15 mouse cellular contexts compared by ENCODE assay signal in the genomic region with DNA sequence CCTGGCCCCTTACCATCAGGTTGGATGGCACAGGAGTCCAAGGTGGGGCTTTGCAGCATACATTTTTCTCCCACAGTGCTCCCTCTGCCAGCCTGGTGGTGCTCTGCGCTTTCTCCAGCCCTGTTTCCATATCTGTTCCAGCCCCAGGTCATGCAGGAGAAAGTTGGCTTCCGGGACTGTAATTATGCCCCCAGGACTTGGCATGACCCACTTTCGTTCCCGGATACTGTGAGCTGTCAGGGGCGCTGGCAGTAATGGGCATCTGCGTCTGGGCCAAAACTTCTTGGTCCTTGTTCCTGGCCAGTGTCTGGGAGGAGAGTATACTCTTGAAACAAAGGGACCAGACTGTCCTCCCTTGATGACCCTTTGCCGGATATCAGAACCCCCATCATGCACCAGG.
DNase-seq lines count a peak whose midpoint lies in the region.
"Had no signal": no experiment of that assay in that cellular context is flagged by ENCODE, and none has a peak within 500 bp of the region (broad histone marks: within the 10 kb centered on the region; RNA-seq: fewer than 3 reads in every experiment).

No protein-coding gene starts in this region.

- peak; percentile 56 for DNase-seq in left cerebral cortex, postnatal 4 days
- no peak for DNase-seq in left cerebral cortex, postnatal 36 days (ENCODE audit: low spot score in 2 of 2)
- peak; percentile 79 to 83 for DNase-seq in cerebellum, adult 18-20 months
- peak; percentile 80 to 89 for DNase-seq in cerebellum, postnatal 10 days
- no peak for DNase-seq in right cerebral cortex, postnatal 10 days (ENCODE audit: low spot score in 2 of 2)
- no peak for DNase-seq in heart, adult 9 months (ENCODE audit: low spot score in 2 of 2)
- DNase-seq in left cerebral cortex, adult 8-10 months (ENCODE audit: low spot score in 2 of 2): no peak
- DNase-seq: adrenal gland, postnatal 14 days; gastrocnemius, postnatal 10 days; kidney, adult 9 months; kidney, postnatal 10 days; layer of hippocampus, adult 9-11 months; lung, postnatal 36 days; right cerebral cortex, postnatal 14 days; thymus, postnatal 14 days had no signal

- intact Hi-C loops in left cerebral cortex, postnatal 4 days (cut with DNase I): no loop called here
- intact Hi-C loops in left cerebral cortex, postnatal 36 days (cut with DNase I): no loop called here

Comparison
In these comparisons a context has a peak if more than half of its experiments do, and no peak if none do; other contexts are left out.
1. DNase-seq: peak in left cerebral cortex, postnatal 4 days (single experiment), cerebellum, adult 18-20 months (2 of 2) and cerebellum, postnatal 10 days (2 of 2); none in left cerebral cortex, postnatal 36 days (0 of 2), right cerebral cortex, postnatal 10 days (0 of 2), heart, adult 9 months (0 of 2) and left cerebral cortex, adult 8-10 months (0 of 2).